Mouse (Mus musculus) ES-E14 (cell line): ENCODE measurements at regions not wholly inside any gene's neighbourhood (a gene's known extent, or its start where the extent isn't known, plus 50 kb on each side); places are given as distances from the start of the nearest gene placed in this dataset.

Source experiments
- DNase-seq: peaks from one replicate; pipeline ENCODE4 v3.0.0-alpha.2; 2013; ENCODE audit warnings: low read depth, low spot score
- H3K27ac ChIP-seq: 2 replicates; pipeline ENCODE4 v1.5.1; 2012; ENCODE audit warnings: low read depth, mild to moderate bottlenecking, low read length, moderate library complexity, mixed read lengths; ENCODE audit not compliant: poor library complexity, insufficient read depth, severe bottlenecking
- H3K36me3 ChIP-seq: 2 replicates; pipeline ENCODE4 v1.6.1; 2012; ENCODE audit warnings: mild to moderate bottlenecking, low read length, moderate library complexity, mixed read lengths; ENCODE audit not compliant: control insufficient read depth, poor library complexity, insufficient read depth, severe bottlenecking
- H3K4me1 ChIP-seq, 2 experiments: fragments of 150-350 bp in 1 of 2; sonication (generic) in 1 of 2; 2 replicates each; pipeline ENCODE4 v1.6.1; 2012; ENCODE audit warnings: low read length in 2 of 2, mild to moderate bottlenecking in 1 of 2, mixed read lengths in 1 of 2; ENCODE audit not compliant: control insufficient read depth in 2 of 2, insufficient read depth in 2 of 2, poor library complexity in 1 of 2
- H3K4me3 ChIP-seq, 2 experiments: fragments of 150-350 bp in 1 of 2; sonication (generic) in 1 of 2; 2 replicates each; pipeline ENCODE4 v1.5.1; 2012; ENCODE audit warnings: low read length in 2 of 2, low read depth in 1 of 2, mild to moderate bottlenecking in 1 of 2, mixed read lengths in 1 of 2; ENCODE audit not compliant: insufficient read depth in 1 of 2, poor library complexity in 1 of 2, severe bottlenecking in 1 of 2
- H3K9ac ChIP-seq: 2 replicates; pipeline ENCODE4 v1.6.1; 2012; ENCODE audit warnings: low read depth, mild to moderate bottlenecking, low read length, mixed read lengths; ENCODE audit not compliant: poor library complexity, insufficient read depth, severe bottlenecking
- H3K9me3 ChIP-seq: fragments of 150-350 bp; sonication (generic); 2 replicates; pipeline ENCODE4 v1.6.1; 2012; ENCODE audit warnings: low read depth, mild to moderate bottlenecking, low read length; ENCODE audit not compliant: control insufficient read depth, insufficient read depth
- CHD2 ChIP-seq: IDR thresholded peaks from 2 replicates; pipeline ENCODE4 v1.6.1; 2014; ENCODE audit warnings: mild to moderate bottlenecking, low read depth, low read length, inconsistent platforms
- HCFC1 ChIP-seq: IDR thresholded peaks from 2 replicates; pipeline ENCODE4 v1.6.1; 2012; ENCODE audit warnings: low read length, inconsistent platforms, borderline replicate concordance; ENCODE audit not compliant: insufficient read depth
- MAFK ChIP-seq: IDR thresholded peaks from 2 replicates; pipeline ENCODE4 v1.6.1; 2014; ENCODE audit warnings: mild to moderate bottlenecking, low read depth, low read length, inconsistent platforms; ENCODE audit not compliant: insufficient read depth
- ZC3H11A ChIP-seq: IDR thresholded peaks from 2 replicates; pipeline ENCODE4 v1.6.1; 2012; ENCODE audit warnings: low read depth, mild to moderate bottlenecking, inconsistent platforms, low read length, borderline replicate concordance
- ZNF384 ChIP-seq: IDR thresholded peaks from 2 replicates; pipeline ENCODE4 v1.6.1; 2012; ENCODE audit warnings: low read depth, low read length, inconsistent platforms
- in situ Hi-C, 2 experiments: fragments of 600-800 bp; cut with MboI; formaldehyde crosslinking; loops; one replicate each; pipeline ENCODE4 v1.15.1; 2025; ENCODE audit warnings: low sequenced_read_pairs in 2 of 2, inconsistent platforms in 1 of 2; ENCODE audit not compliant: unreplicated experiment in 2 of 2

GRCm38 (mm10) chr3:37972931-37973330 lies 248.6 kb upstream of the Gm5148 start:
- Histone ChIP-seq H3K27ac (no peak overlapping the region), H3K4me3 (no peak overlapping the region), H3K4me1 (peaks cover 2 to 10% of the 10 kb centered on the region in 2 experiments; a peak in 2 of 4 replicates), H3K9me3 (no peaks in the 10 kb centered on the region), H3K36me3 (no peaks in the 10 kb centered on the region), H3K9ac (no peak overlapping the region)
- no peak for DNase-seq
- TF ChIP-seq HCFC1 (no peak), ZC3H11A (no peak), CHD2 (no peak), ZNF384 (no peak), MAFK (no peak)
- in situ Hi-C loops: no loop called here

GRCm38 (mm10) chr3:37971240-37971639 lies 246.9 kb upstream of the Gm5148 start:
- Histone ChIP-seq H3K4me3 (no peak overlapping the region), H3K9ac (no peak overlapping the region), H3K9me3 (no peaks in the 10 kb centered on the region), H3K36me3 (no peaks in the 10 kb centered on the region), H3K4me1 (peaks cover 2 to 7% of the 10 kb centered on the region in 2 experiments; a peak in 2 of 4 replicates), H3K27ac (no peak overlapping the region)
- in situ Hi-C loops: no loop called here
- DNase-seq: no peak
- TF ChIP-seq ZC3H11A (no peak), MAFK (no peak), CHD2 (no peak), HCFC1 (no peak), ZNF384 (no peak)

- no peak overlapping the region for H3K4me3 ChIP-seq
- no peak for DNase-seq
- H3K9me3 ChIP-seq: no peaks in the 10 kb centered on the region
- H3K9ac ChIP-seq: no peak overlapping the region
- no peak overlapping the region for H3K27ac ChIP-seq
- TF ChIP-seq MAFK (no peak), CHD2 (no peak), ZC3H11A (no peak), ZNF384 (no peak), HCFC1 (no peak)
- no peaks in the 10 kb centered on the region for H3K36me3 ChIP-seq
- in situ Hi-C loops: no loop called here
- H3K4me1 ChIP-seq: peaks cover 0 to 2% of the 10 kb centered on the region in 2 experiments; a peak in 1 of 4 replicates
These were observed 244.4 kb upstream of the Gm5148 start for GRCm38 (mm10) chr3:37968654-37969053.

- in situ Hi-C loops: no loop called here
- H3K4me1 ChIP-seq: peaks cover 0 to 2% of the 10 kb centered on the region in 2 experiments; a peak in 1 of 4 replicates
- H3K36me3 ChIP-seq: no peaks in the 10 kb centered on the region
- TF ChIP-seq HCFC1 (no peak), MAFK (no peak), ZNF384 (no peak), CHD2 (no peak), ZC3H11A (no peak)
- no peaks in the 10 kb centered on the region for H3K9me3 ChIP-seq
- no peak overlapping the region for H3K4me3 ChIP-seq
- no peak overlapping the region for H3K27ac ChIP-seq
- DNase-seq: no peak
- no peak overlapping the region for H3K9ac ChIP-seq
These were observed 240.9 kb upstream of the Gm5148 start for GRCm38 (mm10) chr3:37965221-37965620.

GRCm38 (mm10) chr3:37964083-37964482 lies 239.8 kb upstream of the Gm5148 start:
- H3K27ac ChIP-seq: no peak overlapping the region
- peaks cover 0 to 2% of the 10 kb centered on the region in 2 experiments; a peak in 1 of 4 replicates for H3K4me1 ChIP-seq
- no peak for DNase-seq
- H3K9me3 ChIP-seq: no peaks in the 10 kb centered on the region
- no peaks in the 10 kb centered on the region for H3K36me3 ChIP-seq
- in situ Hi-C loops: no loop called here
- no peak overlapping the region for H3K9ac ChIP-seq
- no peak overlapping the region for H3K4me3 ChIP-seq
- TF ChIP-seq ZC3H11A (no peak), HCFC1 (no peak), ZNF384 (no peak), CHD2 (no peak), MAFK (no peak)
